Mouse (Mus musculus) stomach, embryonic 14.5 days (tissue): ENCODE data around the gene Flt3l. TPM values are rescaled to one million over a fixed set of nuclear protein-coding genes. Genes with fewer than 3 reads are reported as not detected.
"Not testable (repeated sequence)": the region's sequence is repeated elsewhere in the genome, so short reads cannot be mapped to it uniquely, and the experiment has no call there.

Source experiments
- ATAC-seq: fragments of 200-750 bp; cut with Nextera tagmentation; 2 replicates; pipeline ENCODE4 v1.8.0; 2017; ENCODE audit warnings: low read depth, moderate TSS enrichment; ENCODE audit not compliant: insufficient number of reproducible peaks, insufficient read depth, low FRiP score
- H3K27ac ChIP-seq: fragments of 300-500 bp; sonication (generic); 2 replicates; pipeline ENCODE4 v1.5.1; 2014; ENCODE audit warnings: mild to moderate bottlenecking, low read length, moderate library complexity, mixed read lengths
- H3K27me3 ChIP-seq: fragments of 300-500 bp; sonication (generic); 2 replicates; pipeline ENCODE4 v1.6.1; 2014; ENCODE audit warnings: low read length, control low read depth, mixed read lengths; ENCODE audit not compliant: control insufficient read depth, insufficient read depth
- H3K36me3 ChIP-seq: fragments of 300-500 bp; sonication (generic); 2 replicates; pipeline ENCODE4 v1.6.1; 2014; ENCODE audit warnings: mild to moderate bottlenecking, control low read depth, low read length, moderate library complexity, mixed read lengths; ENCODE audit not compliant: control insufficient read depth, insufficient read depth
- H3K4me1 ChIP-seq: fragments of 300-500 bp; sonication (generic); 2 replicates; pipeline ENCODE4 v1.6.1; 2014; ENCODE audit warnings: low read length, control low read depth, mixed read lengths; ENCODE audit not compliant: control insufficient read depth, insufficient read depth
- H3K4me2 ChIP-seq: fragments of 300-500 bp; sonication (generic); replicated peaks from 2 replicates; pipeline ENCODE4 v1.6.1; 2014; ENCODE audit warnings: low read depth, low read length, control low read depth
- H3K4me3 ChIP-seq: fragments of 300-500 bp; sonication (generic); 2 replicates; pipeline ENCODE4 v1.5.1; 2014; ENCODE audit warnings: low read depth, low read length, control low read depth
- H3K9ac ChIP-seq: fragments of 300-500 bp; sonication (generic); replicated peaks from 2 replicates; pipeline ENCODE4 v1.6.1; 2014; ENCODE audit warnings: low read depth, mild to moderate bottlenecking, control low read depth, low read length, moderate library complexity, mixed read lengths
- H3K9me3 ChIP-seq: fragments of 300-500 bp; sonication (generic); 2 replicates; pipeline ENCODE4 v1.6.1; 2016; ENCODE audit warnings: low read depth, low read length, control low read depth; ENCODE audit not compliant: control insufficient read depth
- WGBS: fragments of 180-500 bp; shearing (Covaris S2); extraction: QIAGEN DNeasy Blood & Tissue Kit; methylation state at CpG from one replicate; pipeline ENCODE4 v1.1.7; 2014; 5-methylcytosine and 5-hydroxymethylcytosine counted together
- polyA plus RNA-seq: library from polyadenylated mRNA; unstranded; fragments of >200 nt; fragmentation: Nextera tagmentation; extraction: Ambion mirVana; gene quantifications from 2 replicates; pipeline ENCODE4 v1.2.1, GENCODE M21; 2014

Gene Flt3l
- polyA plus RNA-seq, 1 experiment from 2014 or later: 2.9 TPM

GRCm38 (mm10) chr7:45126844-45127699 lies 9.2 kb downstream of the Flt3l start:
- Histone ChIP-seq H3K27me3 (no peaks in the 10 kb centered on the region), H3K27ac (peak overlapping the region; percentile 87), H3K4me2 (peak overlapping the region; percentile 87), H3K9ac (peak overlapping the region; percentile 99), H3K4me1 (peaks cover 31% of the 10 kb centered on the region), H3K36me3 (peaks cover 38% of the 10 kb centered on the region), H3K9me3 (no peaks in the 10 kb centered on the region), H3K4me3 (peak overlapping the region; percentile 93)
- 35% methylated on average over 21 of the region's 21 CpGs for WGBS
- no peak for ATAC-seq

GRCm38 (mm10) chr7:45126147-45126843 lies 9.9 kb downstream of the Flt3l start:
- no peaks in the 10 kb centered on the region for H3K27me3 ChIP-seq
- H3K9ac ChIP-seq: peak overlapping the region; percentile 99
- H3K4me3 ChIP-seq: peak overlapping the region; percentile 93
- peaks cover 31% of the 10 kb centered on the region for H3K4me1 ChIP-seq
- ATAC-seq: no peak
- H3K36me3 ChIP-seq: peaks cover 46% of the 10 kb centered on the region
- H3K9me3 ChIP-seq: no peaks in the 10 kb centered on the region
- peak overlapping the region; percentile 87; the same call in 1 of the 2 replicates for H3K27ac ChIP-seq
- 70% methylated on average over 17 of the region's 17 CpGs for WGBS
- H3K4me2 ChIP-seq: peak overlapping the region; percentile 87

DNA sequence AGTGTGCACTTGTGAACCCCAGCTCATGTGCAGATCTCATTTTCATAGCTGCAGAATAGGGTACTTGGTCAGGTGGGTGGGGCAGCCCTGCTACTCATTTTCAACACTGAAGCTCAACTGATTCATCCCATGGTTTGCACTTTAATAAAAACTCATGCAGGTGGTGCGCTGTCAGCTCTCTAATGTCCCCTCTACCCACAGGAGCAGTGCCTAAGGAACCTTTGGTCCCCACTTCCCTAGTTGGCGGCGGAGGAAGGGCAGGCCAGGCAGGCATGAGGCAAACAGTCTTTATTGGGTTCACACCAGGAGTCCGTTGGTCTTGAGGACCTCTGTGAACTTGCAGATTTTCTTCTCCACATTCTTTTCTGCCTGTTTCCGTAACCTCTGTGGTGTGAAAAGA lies 10.6 kb downstream of the Flt3l start:
- not testable (repeated sequence) for H3K4me2 ChIP-seq, H3K9me3 ChIP-seq, H3K27me3 ChIP-seq, H3K9ac ChIP-seq, H3K4me3 ChIP-seq, ATAC-seq, H3K27ac ChIP-seq
- peaks cover 31% of the 10 kb centered on the region for H3K4me1 ChIP-seq
- H3K36me3 ChIP-seq: peaks cover 52% of the 10 kb centered on the region
- 71% methylated on average over 5 of the region's 5 CpGs for WGBS

- 17% methylated on average over 7 of the region's 7 CpGs for WGBS
- peak overlapping the region; percentile 79; the same call in 1 of the 2 replicates for H3K27ac ChIP-seq
- peak overlapping the region; percentile 25; the same call in 1 of the 2 replicates for H3K4me2 ChIP-seq
- H3K9me3 ChIP-seq: no peaks in the 10 kb centered on the region
- no peak overlapping the region; the same call in 1 of the 2 replicates for H3K4me3 ChIP-seq
- H3K9ac ChIP-seq: no peak overlapping the region
- H3K36me3 ChIP-seq: peaks cover 57% of the 10 kb centered on the region
- peaks cover 31% of the 10 kb centered on the region for H3K4me1 ChIP-seq
- ATAC-seq: no peak
- no peaks in the 10 kb centered on the region for H3K27me3 ChIP-seq
Observed at GRCm38 (mm10) chr7:45125144-45125600, 11.1 kb downstream of the Flt3l start.

DNA sequence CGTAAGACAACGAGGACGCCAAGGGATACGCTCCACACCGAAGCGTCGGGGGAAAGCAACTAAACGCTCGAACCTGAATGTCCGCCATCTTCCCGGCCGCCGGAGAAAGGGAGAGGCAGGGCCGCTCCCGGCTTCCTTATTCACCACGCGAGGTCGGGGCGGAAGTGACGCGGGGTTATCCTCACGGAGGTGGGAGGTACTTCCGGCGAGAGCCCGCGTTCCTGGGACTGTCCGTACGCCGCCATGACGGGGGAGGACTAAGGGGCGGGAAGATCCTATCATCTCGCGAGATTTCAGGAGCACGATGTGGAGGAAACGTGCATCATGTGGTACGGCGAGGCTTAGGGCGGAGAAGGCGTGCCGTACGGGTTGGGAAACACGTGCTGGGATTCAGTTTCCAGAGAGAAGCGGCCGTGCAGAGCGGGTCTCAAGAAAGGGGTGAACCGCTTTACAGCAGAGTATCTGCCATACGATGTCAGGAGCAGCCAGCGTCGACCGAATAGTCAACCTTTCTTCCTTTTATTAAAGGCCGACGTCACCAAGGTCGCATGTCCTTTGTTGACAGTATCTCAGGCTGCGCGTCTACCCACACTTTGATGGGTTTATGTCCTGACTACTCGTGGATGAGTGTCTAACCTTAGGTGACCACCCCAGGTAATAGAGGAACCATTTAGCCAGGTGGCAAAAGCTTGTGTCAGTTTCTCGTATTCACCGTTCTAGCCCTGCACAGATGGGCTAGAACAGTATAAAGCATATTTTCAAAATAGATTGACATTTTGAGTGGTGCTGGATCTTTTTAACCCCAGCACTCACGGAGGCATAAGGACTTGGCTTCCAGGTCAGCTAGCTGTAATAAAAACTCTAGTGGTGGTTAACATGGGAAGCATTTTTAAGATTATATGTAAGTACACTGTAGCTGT lies 11.7 kb downstream of the Flt3l start, which contains the start of gene Rps11:
Gene Rps11, minus strand, starts transcription at position 216 of the 920 bp plus-strand sequence.
- H3K9me3 ChIP-seq: no peaks in the 10 kb centered on the region
- no peaks in the 10 kb centered on the region for H3K27me3 ChIP-seq
- under 1% methylated on average over 59 of the region's 59 CpGs for WGBS
- peak; percentile 87 for ATAC-seq
- peaks cover 28% of the 10 kb centered on the region for H3K4me1 ChIP-seq
- H3K36me3 ChIP-seq: peaks cover 64% of the 10 kb centered on the region
- H3K4me3 ChIP-seq: peak within 1 kb of the TSS; percentile 99
- H3K27ac ChIP-seq: peak within 1 kb of the TSS; percentile 90
- peak within 1 kb of the TSS; percentile 84 for H3K4me2 ChIP-seq
- H3K9ac ChIP-seq: peak within 1 kb of the TSS; percentile 100

- ATAC-seq: no peak
- Histone ChIP-seq H3K9ac (peak overlapping the region; percentile 100), H3K4me2 (peak overlapping the region; percentile 84), H3K27me3 (no peaks in the 10 kb centered on the region), H3K9me3 (no peaks in the 10 kb centered on the region), H3K4me3 (peak overlapping the region; percentile 99), H3K36me3 (peaks cover 68% of the 10 kb centered on the region), H3K4me1 (peaks cover 26% of the 10 kb centered on the region), H3K27ac (peak overlapping the region; percentile 90; the same call in 1 of the 2 replicates)
- 13% methylated on average over 12 of the region's 12 CpGs for WGBS
Observed at GRCm38 (mm10) chr7:45123186-45123570, 13.1 kb downstream of the Flt3l start.

DNA sequence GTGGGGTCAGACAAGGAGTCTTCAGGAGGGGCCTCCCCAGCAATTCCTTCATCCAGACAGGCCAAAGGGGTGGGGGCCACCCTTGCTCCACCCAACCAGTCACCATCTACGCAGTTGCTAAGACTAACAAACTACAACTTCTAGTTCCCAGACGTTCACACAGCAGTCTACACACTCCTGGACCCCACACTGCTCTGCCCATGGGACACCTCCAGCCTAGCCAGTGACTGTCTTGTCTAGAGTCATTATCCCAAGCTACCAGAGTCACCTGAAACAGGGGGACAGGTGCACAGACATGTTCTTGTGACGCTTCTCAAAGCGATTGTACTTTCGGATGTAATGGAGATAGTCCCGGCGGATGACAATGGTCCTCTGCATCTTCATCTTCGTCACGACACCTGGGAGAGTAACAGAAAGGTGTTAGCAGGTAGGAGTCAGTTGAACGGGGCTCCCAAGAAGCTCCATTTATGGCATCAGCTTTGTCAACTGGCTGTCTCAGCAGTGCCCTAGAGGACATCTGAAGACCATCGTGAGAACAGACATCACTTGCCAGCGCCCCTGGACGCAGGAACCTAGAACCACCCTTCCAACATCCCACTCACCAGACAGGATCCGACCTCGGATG lies 13.6 kb downstream of the Flt3l start:
- Histone ChIP-seq H3K4me2 (peak overlapping the region; percentile 84), H3K27ac (no peak overlapping the region), H3K36me3 (peaks cover 68% of the 10 kb centered on the region), H3K27me3 (no peaks in the 10 kb centered on the region), H3K9ac (peak overlapping the region; percentile 100), H3K9me3 (no peaks in the 10 kb centered on the region), H3K4me1 (peaks cover 26% of the 10 kb centered on the region), H3K4me3 (peak overlapping the region; percentile 99)
- WGBS: 81% methylated on average over 15 of the region's 15 CpGs
- no peak for ATAC-seq
